Mouse (Mus musculus): ENCODE data around the gene Olfr361. TPM values are rescaled to one million over a fixed set of nuclear protein-coding genes. Genes with fewer than 3 reads are reported as not detected.
"Not testable (repeated sequence)": the region's sequence is repeated elsewhere in the genome, so short reads cannot be mapped to it uniquely, and the experiment has no call there.

Gene Olfr361
- polyA plus RNA-seq (2014; fragmentation: Nextera tagmentation; extraction: Ambion mirVana): not detected in 2 replicates

DNA sequence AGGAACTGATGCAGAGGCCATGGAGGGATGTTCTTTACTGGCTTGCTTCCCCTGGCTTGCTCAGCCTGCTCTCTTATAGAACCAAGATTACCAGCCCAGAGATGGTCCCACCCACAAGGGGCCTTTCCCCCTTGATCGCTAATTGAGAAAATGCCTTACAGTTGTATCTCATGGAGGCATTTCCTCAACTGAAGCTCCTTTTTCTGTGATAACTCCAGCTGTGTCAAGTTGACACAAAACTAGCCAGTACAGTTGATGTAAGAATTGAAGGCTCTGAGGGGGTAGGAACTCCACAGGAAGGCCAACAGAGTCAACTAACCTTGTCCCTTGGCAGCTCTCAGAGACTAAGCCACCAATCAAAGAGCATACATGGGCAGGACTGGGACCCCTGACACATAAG lies at the start of gene Olfr361:
Gene Olfr361 (minus strand): TSS at position 101 of the 400 bp plus-strand sequence.
- not testable (repeated sequence) for H3K36me3 ChIP-seq (ENCODE audit: control insufficient read depth, insufficient read depth, low read length); H3K9ac ChIP-seq (ENCODE audit: low read length); ATAC-seq (replicated peaks; ENCODE audit: low FRiP score, low TSS enrichment, low read depth); H3K4me2 ChIP-seq (ENCODE audit: low read length); H3K27me3 ChIP-seq (replicated peaks; ENCODE audit: control insufficient read depth, insufficient read depth, low read length); H3K4me3 ChIP-seq (ENCODE audit: low read depth, low read length); DNase-seq (ENCODE audit: low spot score); H3K9me3 ChIP-seq (ENCODE audit: control insufficient read depth, low read length); H3K27ac ChIP-seq (ENCODE audit: low read depth); H3K4me1 ChIP-seq (replicated peaks; ENCODE audit: control insufficient read depth, insufficient read depth, low read length)
- 43% methylated on average over 1 of the region's 1 CpGs for WGBS

DNA sequence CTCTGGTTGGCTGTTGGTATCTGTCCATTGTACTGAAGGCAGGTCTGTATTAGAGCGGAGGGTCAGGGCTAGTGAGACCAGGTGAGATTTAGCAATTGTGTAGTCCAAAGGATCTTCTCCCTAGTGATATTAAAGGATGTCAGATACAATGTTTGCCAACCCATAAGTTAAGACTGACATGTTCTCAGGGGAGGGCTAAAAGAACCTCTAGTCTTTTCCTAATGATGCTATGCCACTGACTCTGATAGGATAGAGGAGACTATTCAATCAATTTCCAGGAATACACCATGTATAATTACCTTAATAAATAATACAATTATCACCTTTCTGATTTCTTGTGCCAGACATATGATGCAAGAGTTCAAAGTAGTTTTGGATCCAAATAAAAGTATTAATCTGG lies 28.7 kb upstream of the Olfr361 start, which contains the start of gene Olfr362:
Gene Olfr362 (minus strand): TSS at position 101 of the 400 bp plus-strand sequence.
- Histone ChIP-seq H3K36me3 (ENCODE audit: control insufficient read depth, insufficient read depth, low read length) (no peaks in the 10 kb centered on the region), H3K4me2 (ENCODE audit: low read length) (no peak within 1 kb of the TSS), H3K27ac (ENCODE audit: low read depth) (no peak within 1 kb of the TSS), H3K9ac (ENCODE audit: low read length) (no peak within 1 kb of the TSS), H3K4me3 (ENCODE audit: low read depth, low read length) (no peak within 1 kb of the TSS), H3K9me3 (ENCODE audit: control insufficient read depth, low read length) (no peaks in the 10 kb centered on the region), H3K27me3 (replicated peaks; ENCODE audit: control insufficient read depth, insufficient read depth, low read length) (no peaks in the 10 kb centered on the region), H3K4me1 (replicated peaks; ENCODE audit: control insufficient read depth, insufficient read depth, low read length) (no peaks in the 10 kb centered on the region)
- 83% methylated on average over 1 of the region's 1 CpGs for WGBS
- DNase-seq (ENCODE audit: low spot score) (no peak), ATAC-seq (replicated peaks; ENCODE audit: low FRiP score, low TSS enrichment, low read depth) (no peak)

DNA sequence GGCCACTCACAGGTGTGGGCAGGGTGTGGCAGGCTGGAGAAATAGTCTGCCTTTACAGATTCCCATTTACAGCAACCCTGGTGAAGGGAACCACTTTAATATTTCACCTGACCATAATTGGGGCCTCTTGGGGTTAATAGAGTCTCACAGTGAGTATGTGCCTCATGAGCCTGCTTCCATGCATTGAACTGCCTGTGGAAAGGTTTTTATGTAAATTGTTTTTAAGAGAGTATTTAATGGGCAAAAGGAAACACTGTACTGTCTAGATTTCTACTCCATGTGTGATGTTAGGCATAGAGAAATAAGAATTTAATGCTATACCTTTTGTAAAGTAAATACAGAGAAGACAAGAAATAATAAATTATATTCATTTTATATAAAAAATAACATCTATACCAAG lies 23.6 kb downstream of the Olfr361 start, which contains the start of gene Olfr360:
Gene Olfr360 (plus strand): TSS at position 301 of the 400 bp plus-strand sequence.
- no peaks in the 10 kb centered on the region for H3K4me1 ChIP-seq (replicated peaks; ENCODE audit: control insufficient read depth, insufficient read depth, low read length)
- H3K4me2 ChIP-seq (ENCODE audit: low read length): no peak within 1 kb of the TSS
- H3K27ac ChIP-seq (ENCODE audit: low read depth): no peak within 1 kb of the TSS
- ATAC-seq (replicated peaks; ENCODE audit: low FRiP score, low TSS enrichment, low read depth) (no peak), DNase-seq (ENCODE audit: low spot score) (no peak)
- no peak within 1 kb of the TSS for H3K9ac ChIP-seq (ENCODE audit: low read length)
- H3K36me3 ChIP-seq (ENCODE audit: control insufficient read depth, insufficient read depth, low read length): no peaks in the 10 kb centered on the region
- H3K27me3 ChIP-seq (replicated peaks; ENCODE audit: control insufficient read depth, insufficient read depth, low read length): no peaks in the 10 kb centered on the region
- H3K4me3 ChIP-seq (ENCODE audit: low read depth, low read length): no peak within 1 kb of the TSS
- H3K9me3 ChIP-seq (ENCODE audit: control insufficient read depth, low read length): no peaks in the 10 kb centered on the region

Other genes starting within 250 kb of the Olfr361 start
- not detected in 2 replicates for gene Olfr350, start 243.0 kb downstream of the Olfr361 start, polyA plus RNA-seq (2014; fragmentation: Nextera tagmentation; extraction: Ambion mirVana)
- not detected in 2 replicates for gene Olfr351, start 226.6 kb downstream of the Olfr361 start, polyA plus RNA-seq (2014; fragmentation: Nextera tagmentation; extraction: Ambion mirVana)
- not detected in 2 replicates for gene Olfr352, start 220.8 kb downstream of the Olfr361 start, polyA plus RNA-seq (2014; fragmentation: Nextera tagmentation; extraction: Ambion mirVana)
- not detected in 2 replicates for gene Olfr353, start 196.4 kb downstream of the Olfr361 start, polyA plus RNA-seq (2014; fragmentation: Nextera tagmentation; extraction: Ambion mirVana)
- gene Olfr354, start 183.6 kb downstream of the Olfr361 start, polyA plus RNA-seq (2014; fragmentation: Nextera tagmentation; extraction: Ambion mirVana): not detected in 2 replicates
- not detected in 2 replicates for gene Olfr355, start 160.4 kb downstream of the Olfr361 start, polyA plus RNA-seq (2014; fragmentation: Nextera tagmentation; extraction: Ambion mirVana)
- not detected in 2 replicates for gene Olfr356, start 152.2 kb downstream of the Olfr361 start, polyA plus RNA-seq (2014; fragmentation: Nextera tagmentation; extraction: Ambion mirVana)
- not detected in 2 replicates for gene Olfr357, start 95.5 kb downstream of the Olfr361 start, polyA plus RNA-seq (2014; fragmentation: Nextera tagmentation; extraction: Ambion mirVana)
- gene Olfr358, start 80.0 kb downstream of the Olfr361 start, polyA plus RNA-seq (2014; fragmentation: Nextera tagmentation; extraction: Ambion mirVana): not detected in 2 replicates
- not detected in 2 replicates for gene Olfr360, start 23.5 kb downstream of the Olfr361 start, polyA plus RNA-seq (2014; fragmentation: Nextera tagmentation; extraction: Ambion mirVana)
- gene Olfr362, start 28.6 kb upstream of the Olfr361 start, polyA plus RNA-seq (2014; fragmentation: Nextera tagmentation; extraction: Ambion mirVana): not detected in 2 replicates
- gene Olfr364-ps1, start 50.0 kb upstream of the Olfr361 start, polyA plus RNA-seq (2014; fragmentation: Nextera tagmentation; extraction: Ambion mirVana): not detected in 2 replicates
- not detected in 2 replicates for gene Olfr365, start 98.9 kb upstream of the Olfr361 start, polyA plus RNA-seq (2014; fragmentation: Nextera tagmentation; extraction: Ambion mirVana)
- not detected in 2 replicates for gene Olfr366, start 122.3 kb upstream of the Olfr361 start, polyA plus RNA-seq (2014; fragmentation: Nextera tagmentation; extraction: Ambion mirVana)
- gene Olfr368, start 237.2 kb upstream of the Olfr361 start, polyA plus RNA-seq (2014; fragmentation: Nextera tagmentation; extraction: Ambion mirVana): not detected in 2 replicates

All from intestine, embryonic 14.5 days (tissue).